Mouse (Mus musculus) kidney, adult 2 months (tissue): Measurements from ENCODE around the gene Lypd9.

Source experiments
- CTCF ChIP-seq: fragments of 200-500 bp; conservative IDR thresholded peaks from 2 replicates; pipeline ENCODE4 v1.5.1; 2011; ENCODE audit warnings: low read depth, mild to moderate bottlenecking, control low read depth, low read length, moderate library complexity, mixed read lengths; ENCODE audit not compliant: insufficient read depth, insufficient read length
- POLR2A ChIP-seq: fragments of 200-500 bp; IDR thresholded peaks from one replicate; pipeline ENCODE4 v1.6.1; 2011; ENCODE audit warnings: low read depth, low read length, control low read depth

DNA sequence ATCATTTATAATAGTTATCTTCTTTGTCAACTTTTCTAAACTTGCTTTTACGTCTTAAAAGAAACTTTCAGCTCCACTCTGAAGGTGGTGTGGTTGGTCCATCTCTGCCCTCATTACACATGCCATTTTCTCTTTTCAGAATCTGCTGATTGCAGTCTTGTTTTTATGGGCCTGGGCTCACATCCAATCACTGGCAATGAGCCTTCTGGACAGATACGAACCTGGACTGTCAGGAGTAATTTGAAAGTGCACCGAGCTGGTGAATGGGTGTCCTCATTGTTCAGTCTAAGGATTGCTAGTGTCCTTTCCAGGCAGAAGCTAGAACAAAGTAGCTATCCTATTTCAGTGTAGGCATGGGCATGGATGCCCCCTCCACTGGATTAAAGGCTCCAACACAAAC is 44.7 kb downstream of the Lypd9 start:
- no peak for TF ChIP-seq POLR2A
- TF ChIP-seq CTCF, result no peak
